Mouse (Mus musculus) thymus, postnatal 4 days (tissue): ENCODE results near the gene Klrb1c.
"Not testable (repeated sequence)": the region's sequence is repeated elsewhere in the genome, so short reads cannot be mapped to it uniquely, and the experiment has no call there.

Source experiments
- DNase-seq: peaks from one replicate; pipeline ENCODE4 v3.0.0; 2021

Klrb1c gene

GRCm38 (mm10) chr6:128797936-128798771, 9.1 kb upstream of the Klrb1c start:
- peak; percentile 39 for DNase-seq

- no peak for DNase-seq
These were observed 8.3 kb upstream of the Klrb1c start for GRCm38 (mm10) chr6:128797185-128797905.

- DNase-seq: peak; percentile 35
These were observed 7.4 kb upstream of the Klrb1c start for GRCm38 (mm10) chr6:128796321-128796955.

- no peak for DNase-seq
These were observed 4.7 kb upstream of the Klrb1c start for GRCm38 (mm10) chr6:128793734-128794133.

GRCm38 (mm10) chr6:128790491-128790994, 1.5 kb upstream of the Klrb1c start:
- DNase-seq: not testable (repeated sequence)

- no peak for DNase-seq
These were observed 498 bp downstream of the Klrb1c start for GRCm38 (mm10) chr6:128788517-128788916.

- DNase-seq: not testable (repeated sequence)
These were observed 2.6 kb downstream of the Klrb1c start for GRCm38 (mm10) chr6:128786396-128786795.

GRCm38 (mm10) chr6:128769481-128770253, 19.3 kb downstream of the Klrb1c start:
- DNase-seq: no peak

GRCm38 (mm10) chr6:128768047-128768446, 21.0 kb downstream of the Klrb1c start:
- DNase-seq: no peak

GRCm38 (mm10) chr6:128766486-128767254, 22.3 kb downstream of the Klrb1c start:
- DNase-seq: peak; percentile 74

GRCm38 (mm10) chr6:128765211-128765610, 23.8 kb downstream of the Klrb1c start:
- DNase-seq: no peak

- no peak for DNase-seq
These were observed 24.4 kb downstream of the Klrb1c start for GRCm38 (mm10) chr6:128764598-128764997.

GRCm38 (mm10) chr6:128763736-128764523, 25.1 kb downstream of the Klrb1c start:
- DNase-seq: peak; percentile 89

- DNase-seq: not testable (repeated sequence)
These were observed 25.9 kb downstream of the Klrb1c start for GRCm38 (mm10) chr6:128762892-128763670.

- DNase-seq: no peak
These were observed 27.9 kb downstream of the Klrb1c start for GRCm38 (mm10) chr6:128761144-128761540.

GRCm38 (mm10) chr6:128760416-128761143, 28.4 kb downstream of the Klrb1c start:
- peak; percentile 86 for DNase-seq

- DNase-seq: peak; percentile 94
These were observed 29.0 kb downstream of the Klrb1c start for GRCm38 (mm10) chr6:128760016-128760415.

GRCm38 (mm10) chr6:128759221-128759950, 29.6 kb downstream of the Klrb1c start:
- DNase-seq: no peak

- DNase-seq: not testable (repeated sequence)
These were observed 33.6 kb downstream of the Klrb1c start for GRCm38 (mm10) chr6:128755402-128755763.
